Mouse (Mus musculus) mature B cell (primary cell): ENCODE data around the gene Gm1553.

Experiments used
- in situ Hi-C: fragments of 300-500 bp; cut with MboI; formaldehyde crosslinking; loops from 2 replicates; pipeline ENCODE4 v1.14.3; 2019

The Gm1553 gene

DNA sequence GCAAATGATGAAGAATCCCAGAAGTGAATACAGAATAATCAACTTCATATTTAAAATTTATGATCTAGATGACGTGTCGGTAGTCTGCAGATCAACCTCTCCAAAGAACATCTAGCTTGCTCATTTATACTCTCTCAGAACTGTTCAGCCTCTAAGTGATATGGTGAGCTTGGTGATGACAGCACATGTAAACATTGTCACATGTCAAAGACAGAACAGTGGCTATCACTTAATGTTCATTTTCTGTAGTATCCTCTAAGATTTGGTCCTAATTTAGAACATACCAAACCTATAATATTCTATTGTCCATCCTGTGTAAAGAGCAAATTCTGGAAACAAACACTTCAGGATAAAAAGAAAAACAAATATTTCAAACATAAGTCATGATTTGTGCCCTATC lies at the start of gene Gm1553:
Gene Gm1553, minus strand, starts transcription at position 101 of the 400 bp plus-strand sequence.
- in situ Hi-C loops, result no loop called here
